Mouse (Mus musculus) frontal cortex, postnatal 36 days (tissue): Measurements from ENCODE around the gene 4430402I18Rik.
A peak's percentile ranks its signal among the peaks of the same experiment; 100 is the strongest.

ENCODE experiments used
- DNase-seq, 2 experiments: peaks; one replicate each; pipeline ENCODE4 v3.0.0; 2022; ENCODE audit warnings: low spot score in 2 of 2

The 4430402I18Rik gene

GRCm38 (mm10) chr19:28902111-28902510 is 65.5 kb downstream of the 4430402I18Rik start:
- DNase-seq: no peak

- no peak for DNase-seq
Observed at GRCm38 (mm10) chr19:28900771-28901170, 66.8 kb downstream of the 4430402I18Rik start.

- DNase-seq: peak in 1 of 2 experiments; percentile 38
Observed at GRCm38 (mm10) chr19:28897497-28897896, 70.1 kb downstream of the 4430402I18Rik start.

- DNase-seq: peak in 1 of 2 experiments; percentile 61
Observed at GRCm38 (mm10) chr19:28896639-28897038, 71.0 kb downstream of the 4430402I18Rik start.

- no peak for DNase-seq
Observed at GRCm38 (mm10) chr19:28891864-28892263, 75.7 kb downstream of the 4430402I18Rik start.

GRCm38 (mm10) chr19:28891238-28891637 is 76.4 kb downstream of the 4430402I18Rik start:
- no peak for DNase-seq

GRCm38 (mm10) chr19:28889251-28889650 is 78.3 kb downstream of the 4430402I18Rik start:
- no peak for DNase-seq

GRCm38 (mm10) chr19:28888496-28888895 is 79.1 kb downstream of the 4430402I18Rik start:
- DNase-seq: no peak

GRCm38 (mm10) chr19:28883126-28883525 is 84.5 kb downstream of the 4430402I18Rik start:
- no peak for DNase-seq

- DNase-seq: no peak
Observed at GRCm38 (mm10) chr19:28879476-28879875, 88.1 kb downstream of the 4430402I18Rik start.

- DNase-seq: no peak
Observed at GRCm38 (mm10) chr19:28870351-28870750, 97.2 kb downstream of the 4430402I18Rik start.

GRCm38 (mm10) chr19:28869251-28869855 is 98.2 kb downstream of the 4430402I18Rik start:
- no peak for DNase-seq

GRCm38 (mm10) chr19:28865501-28865900 is 102.1 kb downstream of the 4430402I18Rik start:
- no peak for DNase-seq

- DNase-seq: no peak
Observed at GRCm38 (mm10) chr19:28864981-28865380, 102.6 kb downstream of the 4430402I18Rik start.

GRCm38 (mm10) chr19:28863626-28864025 is 104.0 kb downstream of the 4430402I18Rik start:
- DNase-seq: no peak

- DNase-seq: no peak
Observed at GRCm38 (mm10) chr19:28860246-28860645, 107.4 kb downstream of the 4430402I18Rik start.

- no peak for DNase-seq
Observed at GRCm38 (mm10) chr19:28854831-28855230, 112.8 kb downstream of the 4430402I18Rik start.

GRCm38 (mm10) chr19:28852001-28852400 is 115.6 kb downstream of the 4430402I18Rik start:
- no peak for DNase-seq

GRCm38 (mm10) chr19:28850510-28850909 is 117.1 kb downstream of the 4430402I18Rik start:
- no peak for DNase-seq

GRCm38 (mm10) chr19:28844946-28845710 is 122.5 kb downstream of the 4430402I18Rik start:
- DNase-seq: peak in 1 of 2 experiments; percentile 24
